Mouse (Mus musculus): ENCODE measurements around the gene Olfr574.

The Olfr574 gene

GRCm38 (mm10) chr7:102948167-102948566 lies at the start of gene Olfr574:
Olfr574 (plus strand) TSS chr7:102948467.
- no peak for DNase-seq (ENCODE audit: low read depth in 2 of 2, low spot score in 2 of 2)

- no peak for DNase-seq (ENCODE audit: low read depth in 2 of 2, low spot score in 2 of 2)
These were observed 33.0 kb upstream of the Olfr574 start for GRCm38 (mm10) chr7:102915261-102915660.

GRCm38 (mm10) chr7:102916405-102916804 lies 31.9 kb upstream of the Olfr574 start:
- no peak for DNase-seq (ENCODE audit: low read depth in 2 of 2, low spot score in 2 of 2)

GRCm38 (mm10) chr7:102917032-102917875 lies 31.0 kb upstream of the Olfr574 start, which contains the start of gene Olfr571:
Olfr571 (minus strand) TSS chr7:102917536.
- DNase-seq (ENCODE audit: low read depth in 2 of 2, low spot score in 2 of 2): no peak

- no peak for DNase-seq (ENCODE audit: low read depth in 2 of 2, low spot score in 2 of 2)
These were observed 28.6 kb upstream of the Olfr574 start for GRCm38 (mm10) chr7:102919632-102920031.

- no peak for DNase-seq (ENCODE audit: low read depth in 2 of 2, low spot score in 2 of 2)
These were observed 24.2 kb upstream of the Olfr574 start, which contains the start of gene Olfr572 for GRCm38 (mm10) chr7:102924109-102924508. Olfr572 (plus strand) TSS chr7:102924409.

- DNase-seq (ENCODE audit: low read depth in 2 of 2, low spot score in 2 of 2): no peak
These were observed 21.2 kb upstream of the Olfr574 start for GRCm38 (mm10) chr7:102927105-102927504.

GRCm38 (mm10) chr7:102942475-102942874 lies 5.8 kb upstream of the Olfr574 start, which contains the start of gene Olfr573-ps1:
Olfr573-ps1 (minus strand) TSS chr7:102942575.
- DNase-seq (ENCODE audit: low read depth in 2 of 2, low spot score in 2 of 2): no peak

GRCm38 (mm10) chr7:102943417-102943816 lies 4.8 kb upstream of the Olfr574 start:
- no peak for DNase-seq (ENCODE audit: low read depth in 2 of 2, low spot score in 2 of 2)

- no peak for DNase-seq (ENCODE audit: low read depth in 2 of 2, low spot score in 2 of 2)
These were observed 2.5 kb downstream of the Olfr574 start for GRCm38 (mm10) chr7:102950732-102951131.

GRCm38 (mm10) chr7:102958137-102958536 lies 9.9 kb downstream of the Olfr574 start:
- DNase-seq (ENCODE audit: low read depth in 2 of 2, low spot score in 2 of 2): no peak

GRCm38 (mm10) chr7:102958593-102958992 lies 10.3 kb downstream of the Olfr574 start, which contains the start of gene Olfr575:
Olfr575 (minus strand) TSS chr7:102958775.
- no peak for DNase-seq (ENCODE audit: low read depth in 2 of 2, low spot score in 2 of 2)

- DNase-seq (ENCODE audit: low read depth in 2 of 2, low spot score in 2 of 2): no peak
These were observed 14.1 kb downstream of the Olfr574 start, which contains the start of gene Olfr576 for GRCm38 (mm10) chr7:102962360-102962759. Olfr576 (plus strand) TSS chr7:102962660.

- no peak for DNase-seq (ENCODE audit: low read depth in 2 of 2, low spot score in 2 of 2)
These were observed 26.1 kb downstream of the Olfr574 start for GRCm38 (mm10) chr7:102974399-102974798.

- DNase-seq (ENCODE audit: low read depth in 2 of 2, low spot score in 2 of 2): no peak
These were observed 27.6 kb downstream of the Olfr574 start, which contains the start of gene Olfr577 for GRCm38 (mm10) chr7:102975843-102976242. Olfr577 (minus strand) TSS chr7:102975943.

GRCm38 (mm10) chr7:102989224-102989623 lies 41.0 kb downstream of the Olfr574 start, which contains the start of gene Olfr578:
Olfr578 (minus strand) TSS chr7:102989324.
- no peak for DNase-seq (ENCODE audit: low read depth in 2 of 2, low spot score in 2 of 2)
